Mouse (Mus musculus): ENCODE data around the gene Ugt1a7c.
"Not testable (repeated sequence)": the region's sequence is repeated elsewhere in the genome, so short reads cannot be mapped to it uniquely, and the experiment has no call there.

The Ugt1a7c gene

GRCm38 (mm10) chr1:88197443-88197842 lies 102.6 kb downstream of the Ugt1a7c start:
- no peak for DNase-seq (ENCODE audit: low spot score)

DNA sequence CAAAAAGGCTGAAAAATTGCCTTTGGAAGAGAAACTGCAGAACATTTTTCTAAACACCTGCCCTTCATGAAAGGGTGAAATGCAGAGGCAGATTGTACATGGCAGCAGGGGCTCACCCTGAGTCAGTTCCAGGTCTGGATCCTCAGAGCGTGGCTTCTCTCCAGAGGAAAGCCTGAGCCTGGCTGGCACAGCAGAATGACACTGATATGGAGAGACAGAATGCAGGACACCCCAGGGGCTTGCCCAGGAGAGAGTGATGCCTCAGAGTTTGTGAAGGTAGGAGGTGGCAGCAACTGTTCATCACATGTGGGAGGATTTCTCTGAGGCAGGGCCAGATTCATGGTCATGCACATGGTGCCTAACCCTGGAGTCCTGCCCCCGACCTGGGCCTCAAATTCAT lies 105.1 kb downstream of the Ugt1a7c start:
- no peak for DNase-seq (ENCODE audit: low spot score)

DNA sequence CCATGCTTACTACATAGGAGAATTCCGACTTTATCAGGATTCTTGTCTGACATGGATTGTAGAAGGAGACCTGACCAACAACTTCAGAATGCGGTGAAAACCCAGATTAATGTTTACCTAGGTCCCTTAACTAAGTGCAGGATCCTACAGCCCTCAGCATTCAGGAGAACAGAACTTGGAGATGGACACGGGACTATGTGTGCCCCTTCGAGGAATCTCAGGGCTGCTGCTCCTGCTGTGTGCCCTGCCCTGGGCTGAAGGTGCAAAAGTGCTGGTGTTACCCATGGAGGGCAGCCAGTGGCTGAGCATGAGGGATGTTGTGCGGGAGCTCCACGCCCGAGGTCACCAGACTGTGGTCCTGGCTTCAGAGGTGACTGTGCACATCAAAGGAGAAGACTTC lies 105.6 kb downstream of the Ugt1a7c start, which contains the start of gene Ugt1a2:
Ugt1a2 (plus strand) TSS at position 146 of the 400 bp plus-strand sequence.
- DNase-seq (ENCODE audit: low spot score) = no peak

DNA sequence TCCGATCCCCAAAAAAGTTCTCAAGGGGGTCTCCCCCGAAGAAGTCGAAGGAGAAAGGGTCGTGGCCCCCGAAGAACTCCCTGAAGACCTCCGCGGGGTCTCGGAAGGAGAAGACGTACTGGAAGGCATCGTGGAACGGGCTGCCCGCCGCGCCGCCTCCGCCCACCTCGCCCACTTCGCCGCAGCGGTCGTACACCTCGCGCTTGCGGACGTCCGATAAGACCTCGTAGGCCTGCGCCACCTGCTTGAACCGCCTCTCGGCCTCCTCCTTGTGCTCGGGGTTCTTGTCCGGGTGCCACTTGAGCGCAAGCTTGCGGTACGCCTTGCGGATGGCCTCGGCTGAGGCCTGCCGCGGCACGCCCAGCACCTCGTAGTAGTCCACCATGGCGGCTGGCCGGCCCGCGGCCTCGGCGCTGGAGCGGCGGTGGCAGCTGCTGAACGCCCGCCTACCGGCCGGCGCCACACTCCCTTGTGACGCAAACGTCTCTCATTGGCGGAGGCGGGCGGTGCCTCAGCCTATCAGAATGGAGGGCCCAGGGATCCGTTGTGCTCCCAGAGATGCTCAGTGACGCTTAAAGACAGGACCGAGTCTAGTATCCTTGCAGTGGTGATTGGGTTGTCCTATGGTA lies 110.5 kb downstream of the Ugt1a7c start, which contains the start of gene Dnajb3:
Dnajb3 (minus strand) TSS at position 489 of the 629 bp plus-strand sequence.
- DNase-seq (ENCODE audit: low spot score) = peak; percentile 87

DNA sequence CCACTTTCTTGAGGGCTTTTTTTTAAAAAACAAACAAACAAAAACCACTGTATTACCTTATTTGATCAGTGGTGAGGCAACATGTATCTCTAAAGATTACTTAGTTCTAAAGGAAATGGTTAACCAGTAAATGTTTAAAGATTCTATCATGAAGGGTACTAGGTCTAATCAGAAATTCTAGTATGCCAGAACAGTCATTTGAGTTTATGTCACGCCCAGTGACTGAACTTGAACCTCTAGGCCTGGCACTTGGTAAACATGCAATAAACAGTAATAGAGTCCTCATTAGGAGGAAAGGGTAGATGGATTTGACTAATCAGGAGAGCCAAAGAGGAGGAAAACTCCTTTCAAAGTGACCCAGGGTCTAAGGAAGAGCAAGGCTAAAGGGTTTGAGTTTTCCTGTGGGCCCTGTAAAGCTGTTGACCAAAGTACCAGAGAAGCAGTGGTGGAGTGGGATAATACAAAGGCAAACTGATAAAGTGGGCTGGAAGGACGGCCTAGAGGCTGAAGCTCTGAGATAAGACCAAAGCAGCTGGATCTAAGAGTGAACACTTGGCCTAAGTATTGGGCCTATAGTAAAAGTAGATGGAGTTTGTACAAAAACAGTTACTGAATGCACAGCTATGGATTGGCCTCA lies 112.1 kb downstream of the Ugt1a7c start:
- DNase-seq (ENCODE audit: low spot score) = peak; percentile 14

DNA sequence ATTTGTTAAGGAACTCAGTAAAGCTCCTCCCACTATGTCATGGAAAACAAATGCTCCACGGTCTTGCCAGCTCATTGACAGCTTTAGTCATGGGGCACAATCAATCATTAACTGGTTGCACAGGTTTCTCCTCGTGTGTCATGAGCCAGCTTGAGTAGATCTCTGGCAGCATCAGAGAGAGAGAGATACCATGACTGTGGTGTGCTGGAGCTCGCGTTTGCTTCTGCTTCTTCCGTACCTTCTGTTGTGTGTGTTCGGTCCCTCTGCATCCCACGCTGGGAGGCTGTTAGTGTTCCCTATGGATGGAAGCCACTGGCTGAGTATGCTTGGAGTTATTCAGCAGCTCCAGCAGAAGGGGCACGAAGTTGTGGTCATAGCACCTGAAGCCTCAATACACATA lies 117.0 kb downstream of the Ugt1a7c start, which contains the start of gene Ugt1a1:
Ugt1a1 (plus strand) TSS at position 148 of the 400 bp plus-strand sequence.
- DNase-seq (ENCODE audit: low spot score) = peak; percentile 74

DNA sequence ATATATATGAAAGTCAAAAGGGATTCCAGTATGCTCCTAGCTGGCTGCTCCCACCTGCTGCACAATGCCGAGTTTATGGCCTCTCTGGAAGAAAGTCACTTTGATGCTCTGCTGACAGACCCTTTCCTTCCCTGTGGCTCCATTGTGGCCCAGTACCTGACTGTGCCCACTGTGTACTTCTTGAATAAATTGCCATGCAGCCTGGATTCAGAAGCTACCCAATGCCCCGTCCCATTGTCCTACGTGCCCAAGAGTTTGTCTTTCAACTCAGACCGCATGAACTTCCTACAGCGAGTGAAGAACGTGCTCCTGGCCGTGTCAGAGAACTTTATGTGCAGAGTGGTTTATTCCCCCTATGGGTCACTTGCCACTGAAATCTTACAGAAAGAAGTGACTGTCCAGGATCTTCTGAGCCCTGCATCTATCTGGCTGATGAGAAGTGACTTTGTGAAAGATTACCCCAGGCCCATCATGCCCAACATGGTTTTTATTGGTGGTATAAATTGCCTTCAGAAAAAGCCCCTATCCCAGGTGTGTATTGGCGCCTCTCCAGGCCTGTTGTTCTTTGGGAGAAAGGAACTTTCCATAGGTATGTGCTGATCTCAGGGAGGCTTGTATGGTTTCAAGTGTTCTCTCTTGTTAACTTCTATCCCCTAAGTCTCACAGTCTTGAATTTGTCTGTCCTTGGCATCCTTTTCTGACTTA lies 117.6 kb downstream of the Ugt1a7c start:
- DNase-seq (ENCODE audit: low spot score) = peak; percentile 38

- DNase-seq (ENCODE audit: low spot score) = no peak
Observed at GRCm38 (mm10) chr1:88213061-88213460, 118.2 kb downstream of the Ugt1a7c start.

GRCm38 (mm10) chr1:88213766-88214461 lies 119.1 kb downstream of the Ugt1a7c start:
- peak; percentile 38 for DNase-seq (ENCODE audit: low spot score)

DNA sequence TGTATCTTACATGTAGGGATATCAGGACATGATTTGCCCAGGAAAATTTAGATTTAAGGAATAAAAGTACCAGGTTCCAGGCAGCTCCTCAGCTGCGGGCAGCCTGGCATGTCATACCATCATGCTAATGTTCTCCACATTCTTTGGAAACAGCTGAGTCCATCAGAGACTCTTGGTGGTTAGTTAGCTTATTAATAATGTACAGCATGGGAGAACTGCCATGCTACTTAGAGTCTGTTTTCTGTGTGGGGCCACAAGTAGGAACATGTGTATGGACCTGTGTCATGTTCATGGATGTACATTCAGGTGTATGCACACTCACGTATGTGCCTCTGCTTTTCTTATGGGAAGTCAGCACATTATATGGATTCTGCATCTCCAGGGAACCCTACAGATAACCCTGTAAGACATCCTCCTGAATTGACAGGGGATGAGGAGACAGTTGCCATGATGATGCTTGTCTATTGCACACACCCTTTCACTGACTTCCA lies 119.6 kb downstream of the Ugt1a7c start:
- DNase-seq (ENCODE audit: low spot score) = peak; percentile 18

DNA sequence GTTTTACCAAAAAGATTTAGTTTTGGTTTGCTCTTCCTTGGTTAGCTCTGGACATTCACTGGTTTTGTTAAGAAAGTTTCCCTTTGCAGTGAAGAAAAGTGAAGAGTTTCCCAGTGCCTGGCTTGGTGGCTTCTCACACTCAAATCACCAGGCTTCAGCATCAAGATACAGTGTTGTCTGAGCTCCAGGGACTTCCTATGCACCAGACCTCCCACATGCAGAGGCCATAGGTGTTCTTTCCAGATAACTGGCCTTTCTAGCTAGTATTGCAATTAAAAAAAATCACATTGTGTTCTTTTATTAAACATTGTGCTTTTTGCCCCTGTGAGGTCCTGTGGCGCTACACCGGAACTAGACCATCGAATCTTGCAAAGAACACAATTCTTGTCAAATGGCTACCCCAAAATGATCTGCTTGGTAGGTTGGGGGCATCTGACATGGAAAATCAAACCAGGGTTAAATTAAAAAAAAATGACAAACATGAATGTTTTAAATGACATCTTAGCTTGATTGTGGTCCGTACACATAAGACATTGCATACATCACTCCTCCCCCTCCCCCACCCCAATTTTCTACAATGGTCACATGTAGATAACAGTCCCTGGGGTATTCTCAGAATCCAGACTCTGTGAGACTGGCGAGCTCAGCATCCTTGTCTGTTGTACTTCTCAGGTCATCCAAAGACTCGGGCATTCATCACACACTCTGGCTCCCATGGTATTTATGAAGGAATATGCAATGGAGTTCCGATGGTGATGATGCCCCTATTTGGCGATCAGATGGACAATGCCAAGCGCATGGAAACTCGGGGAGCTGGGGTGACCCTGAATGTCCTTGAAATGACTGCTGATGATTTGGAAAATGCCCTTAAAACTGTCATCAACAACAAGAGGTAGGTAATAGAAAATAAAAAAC lies 120.9 kb downstream of the Ugt1a7c start:
- peak; percentile 26 for DNase-seq (ENCODE audit: low spot score)

GRCm38 (mm10) chr1:88216551-88216950 lies 121.7 kb downstream of the Ugt1a7c start:
- DNase-seq (ENCODE audit: low spot score) = peak; percentile 17

DNA sequence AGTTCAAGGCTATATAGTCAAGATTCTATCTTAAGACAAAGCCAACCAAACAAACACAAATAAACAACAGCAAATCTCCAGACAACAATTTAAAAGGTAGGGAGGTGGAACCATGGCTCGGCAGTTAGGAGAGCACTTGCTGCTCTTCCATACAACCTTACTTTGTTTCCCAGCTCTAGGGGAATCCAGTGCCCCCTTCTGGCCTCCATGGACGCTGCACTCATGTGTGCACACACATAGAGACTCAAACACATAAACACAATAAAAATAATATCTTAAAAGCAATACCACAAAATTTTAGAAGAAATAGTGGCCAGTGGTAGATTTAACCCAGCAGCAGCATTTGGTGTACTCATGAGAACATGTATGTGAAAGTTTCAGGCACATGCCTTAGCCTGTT lies 122.3 kb downstream of the Ugt1a7c start:
- DNase-seq (ENCODE audit: low spot score) = peak; percentile 19

- peak; percentile 21 for DNase-seq (ENCODE audit: low spot score)
Observed at GRCm38 (mm10) chr1:88217576-88217975, 122.7 kb downstream of the Ugt1a7c start.

DNA sequence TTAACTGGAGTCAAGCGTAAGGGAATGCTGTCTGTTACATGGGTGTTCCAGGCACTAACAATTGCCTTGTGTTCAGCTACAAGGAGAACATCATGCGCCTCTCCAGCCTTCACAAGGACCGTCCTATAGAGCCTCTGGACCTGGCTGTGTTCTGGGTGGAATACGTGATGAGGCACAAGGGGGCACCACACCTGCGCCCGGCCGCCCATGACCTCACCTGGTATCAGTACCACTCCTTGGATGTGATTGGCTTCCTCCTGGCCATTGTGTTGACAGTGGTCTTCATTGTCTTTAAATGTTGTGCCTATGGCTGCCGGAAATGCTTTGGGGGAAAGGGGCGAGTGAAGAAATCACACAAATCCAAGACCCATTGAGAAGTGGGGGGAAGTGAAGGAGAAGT lies 123.2 kb downstream of the Ugt1a7c start:
- DNase-seq (ENCODE audit: low spot score) = peak; percentile 20

DNA sequence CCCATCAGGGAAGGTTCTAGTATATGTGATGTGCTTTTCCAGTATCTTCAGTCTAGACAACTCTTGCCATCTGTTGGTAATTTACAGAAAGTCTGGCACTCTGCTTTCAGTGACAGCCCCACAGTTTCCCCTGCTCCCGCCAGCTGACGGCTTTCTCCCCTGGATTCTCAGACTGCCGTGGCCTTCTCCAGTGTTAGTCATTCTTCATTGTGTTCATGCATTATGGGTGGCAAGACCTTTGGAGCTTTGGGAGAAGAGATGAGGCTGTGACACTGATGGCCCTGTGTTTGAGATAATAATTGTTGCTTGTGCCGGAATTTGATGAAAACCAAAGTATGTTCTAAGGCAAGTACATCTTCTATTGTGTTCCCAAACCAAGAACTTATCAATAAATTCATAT lies 123.7 kb downstream of the Ugt1a7c start:
- peak; percentile 22 for DNase-seq (ENCODE audit: low spot score)

DNA sequence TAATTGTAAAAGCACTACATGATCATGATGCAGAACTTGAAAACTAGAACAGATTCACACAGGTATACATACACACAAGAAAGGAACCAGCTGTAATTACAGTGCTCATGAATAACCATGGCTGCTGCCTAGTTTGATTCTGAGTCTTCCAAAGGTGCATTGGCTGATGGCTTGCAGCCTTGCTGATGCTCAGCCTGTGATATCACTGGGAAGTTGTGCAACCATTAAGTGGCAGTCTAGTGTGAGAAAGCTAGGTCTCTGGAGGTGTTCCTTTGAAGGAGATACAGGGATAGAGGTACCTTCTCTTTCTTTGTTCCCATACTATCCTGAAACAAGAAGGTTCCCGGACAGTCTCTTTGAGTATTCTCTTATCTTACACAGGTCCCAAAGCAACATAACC lies 124.2 kb downstream of the Ugt1a7c start:
- DNase-seq (ENCODE audit: low spot score) = peak; percentile 10

- peak; percentile 24 for DNase-seq (ENCODE audit: low spot score)
Observed at GRCm38 (mm10) chr1:88220336-88220735, 125.5 kb downstream of the Ugt1a7c start.

- peak; percentile 15 for DNase-seq (ENCODE audit: low spot score)
Observed at GRCm38 (mm10) chr1:88222216-88222615, 127.4 kb downstream of the Ugt1a7c start.

GRCm38 (mm10) chr1:88223011-88223515 lies 128.2 kb downstream of the Ugt1a7c start:
- not testable (repeated sequence) for DNase-seq (ENCODE audit: low spot score)

- DNase-seq (ENCODE audit: low spot score) = no peak
Observed at GRCm38 (mm10) chr1:88223591-88223990, 128.7 kb downstream of the Ugt1a7c start.
